Mouse (Mus musculus) heart, postnatal 0 days (tissue): ENCODE results near the gene Alg14.

Source experiments
- CTCF ChIP-seq: IDR thresholded peaks from 2 replicates; pipeline ENCODE4 v1.5.1; 2016; ENCODE audit warnings: antibody characterized with exemption, control low read depth, low read depth
- EP300 ChIP-seq: IDR thresholded peaks from 2 replicates; pipeline ENCODE4 v1.6.1; 2016; ENCODE audit warnings: antibody characterized with exemption, low read depth

DNA sequence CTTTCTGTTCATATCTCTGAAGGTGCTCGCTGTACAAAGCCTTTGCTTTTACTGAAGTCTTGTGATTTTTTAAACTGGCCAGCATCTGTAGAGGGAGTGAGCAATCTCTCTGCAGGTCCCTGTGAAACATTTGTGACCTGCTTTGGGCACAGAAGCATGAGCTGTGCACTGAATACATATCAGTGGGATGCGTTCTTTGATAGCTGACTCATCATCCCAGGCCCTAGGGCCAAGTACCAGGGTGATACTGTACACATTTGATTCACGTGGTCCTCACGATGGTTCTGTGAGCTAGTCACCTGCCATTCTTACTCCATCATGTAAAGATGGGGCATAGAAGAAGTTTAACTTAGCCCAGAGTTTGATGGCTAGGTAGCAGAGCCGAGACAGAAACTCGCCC is 57.2 kb downstream of the Alg14 start:
- no peak for TF ChIP-seq CTCF
- TF ChIP-seq EP300, result no peak
